Mouse (Mus musculus): ENCODE measurements around the gene Tecpr1.

DNA sequence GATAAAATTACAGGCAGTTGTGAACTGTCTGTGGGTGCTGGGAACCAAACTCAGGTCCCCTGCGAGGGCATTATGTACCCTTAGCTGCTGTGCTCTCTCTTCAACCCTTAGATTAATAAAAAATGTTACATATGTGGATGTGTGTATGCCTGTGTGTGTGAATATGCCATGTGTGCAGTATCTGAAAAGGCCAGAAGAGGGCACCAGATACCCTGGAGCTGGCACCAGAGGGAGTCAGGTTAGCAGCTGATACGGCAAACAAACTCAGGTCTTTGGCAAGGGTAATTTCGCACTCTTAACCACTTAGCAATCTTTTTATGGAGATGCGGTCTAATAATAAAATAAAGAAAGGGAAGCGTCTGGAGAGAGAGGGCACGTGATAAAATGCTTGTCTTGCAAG, 21.0 kb downstream of the Tecpr1 start:
- no peak for TF ChIP-seq POLR2A (IDR thresholded peaks at IDR 0.05; ENCODE audit: low read depth, low read length)
- TF ChIP-seq CTCF (conservative IDR thresholded peaks at IDR 0.05 in 1 of 2, IDR thresholded peaks at IDR 0.05 in 1 of 2; ENCODE audit: low read depth in 2 of 2, low read length in 2 of 2) = peak in 1 of 2 experiments; percentile 31; a peak in 2 of 4 replicates
- TF ChIP-seq CHD2 (IDR thresholded peaks at IDR 0.05; ENCODE audit: low read length) = no peak
- TF ChIP-seq E2F4 (IDR thresholded peaks at IDR 0.05; ENCODE audit: insufficient replicate concordance, low read depth, low read length) = no peak
- TF ChIP-seq ZNF384 (IDR thresholded peaks at IDR 0.05; ENCODE audit: low read depth, low read length) = no peak
- no peak for TF ChIP-seq GABPA (IDR thresholded peaks at IDR 0.05; ENCODE audit: insufficient replicate concordance, low read depth, low read length)
- no peak for TF ChIP-seq ELF1 (IDR thresholded peaks at IDR 0.05; ENCODE audit: low read depth, low read length)
- no peak for TF ChIP-seq MEF2A (IDR thresholded peaks at IDR 0.05; ENCODE audit: borderline replicate concordance, low read depth, low read length)
